Mouse (Mus musculus): ENCODE measurements around the gene Lman2.

Gene Lman2

GRCm38 (mm10) chr13:55362453-55363060 is at the start of gene Lman2:
Lman2 (minus strand) TSS chr13:55362783.
- in situ Hi-C loops (cut with MboI; ENCODE audit: unreplicated experiment in 2 of 2) = loop anchor here in 1 of 2 experiments (25.0 kb wide), 1 partner anchor 800 kb away; no protein-coding TSS in a partner anchor

GRCm38 (mm10) chr13:55411826-55412225 is 49.2 kb upstream of the Lman2 start:
- in situ Hi-C loops (cut with MboI; ENCODE audit: unreplicated experiment in 2 of 2) = loop anchor here in 1 of 2 experiments (25.0 kb wide), 1 partner anchor 225 kb away; the partner anchor contains the start of gene Ddx46

GRCm38 (mm10) chr13:55408546-55409120 is 46.0 kb upstream of the Lman2 start:
- in situ Hi-C loops (cut with MboI; ENCODE audit: unreplicated experiment in 2 of 2) = loop anchor here (5.0 to 25.0 kb wide), 2 partner anchors 109 to 229 kb away; partner anchors contain the start of gene Ddx46 (in 1 of the 2)

GRCm38 (mm10) chr13:55407341-55407740 is 44.8 kb upstream of the Lman2 start:
- in situ Hi-C loops (cut with MboI; ENCODE audit: unreplicated experiment in 2 of 2) = loop anchor here (5.0 to 25.0 kb wide), 2 partner anchors 110 to 230 kb away; partner anchors contain the start of gene Ddx46 (in 1 of the 2)

GRCm38 (mm10) chr13:55405783-55406390 is 43.3 kb upstream of the Lman2 start:
- in situ Hi-C loops (cut with MboI; ENCODE audit: unreplicated experiment in 2 of 2) = loop anchor here (5.0 to 25.0 kb wide), 2 partner anchors 111 to 231 kb away; partner anchors contain the start of gene Ddx46 (in 1 of the 2)

- in situ Hi-C loops (cut with MboI; ENCODE audit: unreplicated experiment in 2 of 2) = loop anchor here (5.0 to 25.0 kb wide), 2 partner anchors 112 to 232 kb away; partner anchors contain the start of gene Ddx46 (in 1 of the 2)
These were observed 42.5 kb upstream of the Lman2 start for GRCm38 (mm10) chr13:55404853-55405782.

- in situ Hi-C loops (cut with MboI; ENCODE audit: unreplicated experiment in 2 of 2) = loop anchor here in 1 of 2 experiments (5.0 to 25.0 kb wide), 2 partner anchors 113 to 233 kb away; partner anchors contain the start of gene Ddx46
These were observed 41.6 kb upstream of the Lman2 start for GRCm38 (mm10) chr13:55403935-55404852.

- in situ Hi-C loops (cut with MboI; ENCODE audit: unreplicated experiment in 2 of 2) = loop anchor here in 1 of 2 experiments (5.0 to 25.0 kb wide), 2 partner anchors 114 to 234 kb away; partner anchors contain the start of gene Ddx46
These were observed 40.7 kb upstream of the Lman2 start for GRCm38 (mm10) chr13:55403266-55403665.

GRCm38 (mm10) chr13:55400039-55400346 is 37.4 kb upstream of the Lman2 start:
- in situ Hi-C loops (cut with MboI; ENCODE audit: unreplicated experiment in 2 of 2) = loop anchor here in 1 of 2 experiments (5.0 to 25.0 kb wide), 2 partner anchors 117 to 237 kb away; partner anchors contain the start of gene Ddx46

- in situ Hi-C loops (cut with MboI; ENCODE audit: unreplicated experiment in 2 of 2) = loop anchor here in 1 of 2 experiments (5.0 to 25.0 kb wide), 3 partner anchors 65 to 238 kb away; partner anchors contain the start of gene Ddx46
These were observed 36.9 kb upstream of the Lman2 start for GRCm38 (mm10) chr13:55399300-55400038.

GRCm38 (mm10) chr13:55398088-55398487 is 35.5 kb upstream of the Lman2 start, which contains the start of gene Slc34a1:
Slc34a1 (plus strand) TSS chr13:55398187.
- in situ Hi-C loops (cut with MboI; ENCODE audit: unreplicated experiment in 2 of 2) = loop anchor here in 1 of 2 experiments (10.0 kb wide), 1 partner anchor 63 kb away; no protein-coding TSS in a partner anchor

GRCm38 (mm10) chr13:55392933-55393332 is 30.4 kb upstream of the Lman2 start:
- in situ Hi-C loops (cut with MboI; ENCODE audit: unreplicated experiment in 2 of 2) = loop anchor here (5.0 to 10.0 kb wide), 2 partner anchors 58 to 61 kb away; no protein-coding TSS in a partner anchor

GRCm38 (mm10) chr13:55391626-55392029 is 29.0 kb upstream of the Lman2 start:
- in situ Hi-C loops (cut with MboI; ENCODE audit: unreplicated experiment in 2 of 2) = loop anchor here (5.0 to 10.0 kb wide), 2 partner anchors 57 to 59 kb away; no protein-coding TSS in a partner anchor

GRCm38 (mm10) chr13:55390644-55391043 is 28.1 kb upstream of the Lman2 start:
- in situ Hi-C loops (cut with MboI; ENCODE audit: unreplicated experiment in 2 of 2) = loop anchor here (5.0 to 10.0 kb wide), 2 partner anchors 56 to 58 kb away; no protein-coding TSS in a partner anchor

- in situ Hi-C loops (cut with MboI; ENCODE audit: unreplicated experiment in 2 of 2) = no loop called here
These were observed 19.2 kb upstream of the Lman2 start for GRCm38 (mm10) chr13:55381790-55382189.

GRCm38 (mm10) chr13:55378907-55379580 is 16.5 kb upstream of the Lman2 start:
- in situ Hi-C loops (cut with MboI; ENCODE audit: unreplicated experiment in 2 of 2) = no loop called here

- in situ Hi-C loops (cut with MboI; ENCODE audit: unreplicated experiment in 2 of 2) = no loop called here
These were observed 13.3 kb upstream of the Lman2 start for GRCm38 (mm10) chr13:55375877-55376276.

Measured in v-Abl transformed pro-B cells (cell line).